Mouse (Mus musculus) lung, adult 2 months (tissue): Measurements from ENCODE around the gene Dgkb. TPM values are rescaled to one million over a fixed set of nuclear protein-coding genes. Genes with fewer than 3 reads are reported as not detected.

Experiments
- DNase-seq: peaks from one replicate; pipeline ENCODE4 v3.0.0; 2022
- H3K4me1 ChIP-seq: fragments of 200-500 bp; 2 replicates; pipeline ENCODE4 v1.6.1; 2011; ENCODE audit warnings: low read length; ENCODE audit not compliant: control insufficient read depth, insufficient read depth
- H3K4me3 ChIP-seq: fragments of 200-500 bp; replicated peaks from 2 replicates; pipeline ENCODE3; 2011; ENCODE audit warnings: low read depth, mild to moderate bottlenecking, control low read depth, low read length; ENCODE audit errors: extremely low read depth
- CTCF ChIP-seq: fragments of 200-500 bp; IDR thresholded peaks from 2 replicates; pipeline ENCODE4 v1.5.1; 2011; ENCODE audit warnings: mild to moderate bottlenecking, low read length, control low read depth; ENCODE audit not compliant: insufficient read depth
- POLR2A ChIP-seq: fragments of 200-500 bp; IDR thresholded peaks from 2 replicates; pipeline ENCODE4 v1.6.1; 2011; ENCODE audit warnings: low read depth, mild to moderate bottlenecking, control low read depth, low read length, borderline replicate concordance; ENCODE audit errors: extremely low read depth
- WGBS: fragments of 180-500 bp; shearing (Covaris S2); methylation state at CpG from one replicate; pipeline ENCODE4 v1.1.7; 2018; 5-methylcytosine and 5-hydroxymethylcytosine counted together
- polyA plus RNA-seq: library from polyadenylated mRNA; depleted of rRNA; stranded (reverse); fragments of >200 nt; gene quantifications from 2 replicates; pipeline ENCODE4 v1.2.3, GENCODE M21; 2012

Gene Dgkb
- polyA plus RNA-seq, 1 experiment: 0.80 TPM

GRCm38 (mm10) chr12:38600165-38600845, 782.8 kb downstream of the Dgkb start:
- no peaks in the 10 kb centered on the region for H3K4me1 ChIP-seq
- no peak for DNase-seq
- H3K4me3 ChIP-seq: no peak overlapping the region
- no peak for TF ChIP-seq POLR2A
- no peak for TF ChIP-seq CTCF
- 87% methylated on average over 3 of the region's 3 CpGs for WGBS

- Histone ChIP-seq H3K4me3 (no peak overlapping the region), H3K4me1 (no peaks in the 10 kb centered on the region)
- TF ChIP-seq POLR2A (no peak), CTCF (no peak)
- WGBS: 60% methylated on average over 1 of the region's 1 CpGs
- DNase-seq: no peak
Measured at GRCm38 (mm10) chr12:38608104-38608503, 790.6 kb downstream of the Dgkb start.

GRCm38 (mm10) chr12:38668265-38668664, 850.7 kb downstream of the Dgkb start:
- 48% methylated on average over 3 of the region's 3 CpGs for WGBS
- TF ChIP-seq POLR2A (no peak), CTCF (no peak)
- no peak overlapping the region for H3K4me3 ChIP-seq
- DNase-seq: no peak
- H3K4me1 ChIP-seq: no peaks in the 10 kb centered on the region
